Mouse (Mus musculus) heart, postnatal 36 days (tissue): ENCODE measurements around the gene Mob1a. TPM values are rescaled to one million over a fixed set of nuclear protein-coding genes. Genes with fewer than 3 reads are reported as not detected.

Experiments
- DNase-seq, 2 experiments: peaks; one replicate each; pipeline ENCODE4 v3.0.0; 2021 to 2022
- intact Hi-C: fragments of 180-260 bp; cut with DNase I; formaldehyde crosslinking; loops from one replicate; pipeline ENCODE4 v1.15.1; 2025
- total RNA-seq, 2 experiments: library from RNA; stranded (reverse); gene quantifications; 2 replicates each; pipeline ENCODE4 v1.2.3; 2021

Mob1a gene
- total RNA-seq, 2 experiments from 2014 or later: 22.9 to 24.9 TPM

- intact Hi-C loops: loop anchor here (5.0 kb wide), 1 partner anchor 83 kb away; the partner anchor contains the start of gene Tet3
These were observed 48.0 kb downstream of the Mob1a start for GRCm38 (mm10) chr6:83373704-83374300.

DNA sequence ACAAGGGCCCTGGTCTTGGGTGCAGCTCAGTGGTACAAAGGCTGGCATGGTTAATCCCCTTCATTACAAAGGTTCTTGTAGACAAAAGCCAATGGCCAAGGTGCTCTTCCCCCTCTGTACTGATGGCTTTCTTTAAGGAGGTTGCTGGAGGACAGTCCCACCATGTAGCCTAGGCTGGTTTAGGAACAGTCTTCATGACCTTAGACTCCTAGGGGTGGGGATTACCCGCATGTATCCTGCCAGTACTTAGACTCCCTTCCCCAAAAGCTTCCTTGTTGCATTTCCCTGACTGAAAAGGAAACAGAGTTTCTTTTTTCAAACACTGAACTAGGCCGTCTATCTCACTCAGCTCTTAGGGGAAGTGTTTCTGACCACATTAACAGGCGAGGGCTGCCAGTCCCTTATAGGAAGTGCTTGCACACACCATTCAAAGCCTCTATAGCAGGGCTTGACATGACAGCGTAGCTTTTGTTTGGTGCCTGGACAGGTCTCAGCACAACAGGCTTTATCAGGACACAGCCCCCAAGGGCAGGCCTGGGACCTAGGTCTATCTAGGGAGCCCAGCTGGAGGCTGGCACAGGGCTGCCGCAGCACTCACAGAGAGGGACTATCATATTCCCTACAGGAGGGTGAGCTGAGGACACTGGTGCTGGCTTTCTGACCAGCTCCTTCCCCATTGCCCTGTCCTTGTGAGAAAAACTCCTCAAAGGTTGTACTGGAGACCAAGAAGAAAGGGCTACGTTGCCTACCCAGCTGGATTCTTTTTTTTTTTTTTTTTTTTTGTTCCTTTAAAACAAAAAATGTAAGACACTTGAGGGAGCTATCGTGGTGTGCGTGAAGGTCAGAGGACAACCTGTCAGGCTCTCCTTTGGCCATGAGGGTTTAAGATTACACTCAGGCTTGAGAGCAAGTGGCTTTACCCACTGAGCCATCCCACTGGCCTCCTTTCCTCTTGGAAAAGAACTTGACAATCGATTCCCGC lies 56.0 kb downstream of the Mob1a start:
- intact Hi-C loops: loop anchor here (2.0 to 5.0 kb wide), 2 partner anchors 60 to 75 kb away; no protein-coding TSS in a partner anchor

More at GRCm38 (mm10) chr6:83373704-83374300, 48.0 kb downstream of the Mob1a start:
- no peak for DNase-seq

DNA sequence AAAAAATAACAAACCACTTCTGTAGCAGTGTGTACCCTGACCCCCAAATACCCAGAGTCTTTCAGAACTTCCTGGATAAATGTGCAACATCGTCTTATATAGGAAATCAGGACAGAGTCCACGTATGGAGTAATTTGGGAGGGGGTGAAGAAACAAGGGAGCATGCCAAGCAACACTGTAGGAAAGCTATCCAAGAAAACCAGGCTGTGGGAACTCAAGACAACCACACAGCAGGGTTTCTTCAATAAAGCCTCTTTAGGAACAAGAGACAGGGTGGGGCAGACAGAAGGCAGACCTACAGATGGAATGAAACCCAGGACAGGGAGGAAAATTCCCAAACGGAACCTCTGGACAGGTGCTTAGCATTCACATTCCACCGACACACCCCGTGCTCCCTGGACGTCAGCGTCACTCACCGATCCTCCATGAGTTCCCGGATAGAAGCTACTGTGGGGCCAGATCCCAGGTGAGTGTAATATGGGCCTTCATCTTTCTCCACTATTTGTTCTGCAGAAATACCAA lies 59.8 kb downstream of the Mob1a start:
- intact Hi-C loops: no loop called here

More for the DNA sequence above, 56.0 kb downstream of the Mob1a start:
- DNase-seq: peak; percentile 33 to 39

GRCm38 (mm10) chr6:83392166-83392780 lies 66.5 kb downstream of the Mob1a start:
- intact Hi-C loops: no loop called here
- no peak for DNase-seq

More for the DNA sequence above, 59.8 kb downstream of the Mob1a start:
- DNase-seq: no peak

Other genes with a start within 250 kb of the Mob1a start
- 10 to 100 TPM in 1 of 2 experiments, 1 to 10 TPM in 1; 8.6 to 10.1 TPM for gene Pcgf1, start 248.1 kb upstream of the Mob1a start, total RNA-seq
- gene Lbx2, start 239.6 kb upstream of the Mob1a start, total RNA-seq: 1 to 10 TPM in 1 of 2 experiments, under 1 TPM in 1; 0.68 to 1.1 TPM
- 1 to 10 TPM; 1.4 to 1.5 TPM for gene Ccdc142, start 224.4 kb upstream of the Mob1a start, total RNA-seq
- gene Gm42688, start 224.4 kb upstream of the Mob1a start, total RNA-seq: 1 to 10 TPM; 1.1 to 1.4 TPM
- 100 to 1,000 TPM; 123 to 132 TPM for gene Mrpl53, start 217.0 kb upstream of the Mob1a start, total RNA-seq
- gene Mogs, start 210.5 kb upstream of the Mob1a start, total RNA-seq: 1 to 10 TPM; 8.2 to 8.8 TPM
- 10 to 100 TPM; 71.0 to 71.7 TPM for gene Wbp1, start 204.5 kb upstream of the Mob1a start, total RNA-seq
- gene Ino80b, start 200.6 kb upstream of the Mob1a start, total RNA-seq: 10 to 100 TPM; 14.5 to 16.0 TPM
- gene Rtkn, start 190.6 kb upstream of the Mob1a start, total RNA-seq: 1 to 10 TPM; 4.6 to 5.5 TPM
- 1 to 10 TPM; 1.4 to 1.5 TPM for gene Wdr54, start 169.6 kb upstream of the Mob1a start, total RNA-seq
- under 1 TPM; 0.16 to 0.39 TPM for gene 1700003E16Rik, start 169.6 kb upstream of the Mob1a start, total RNA-seq
- 100 to 1,000 TPM; 137 to 139 TPM for gene Dctn1, start 160.1 kb upstream of the Mob1a start, total RNA-seq
- gene Slc4a5, start 106.2 kb upstream of the Mob1a start, total RNA-seq: not detected
- gene Mthfd2, start 108 bp upstream of the Mob1a start, total RNA-seq: 1 to 10 TPM; 2.2 to 3.0 TPM
- 100 to 1,000 TPM; 329 to 387 TPM for gene Bola3, start 23.1 kb downstream of the Mob1a start, total RNA-seq
- 10 to 100 TPM; 27.2 to 27.6 TPM for gene Tet3, start 133.1 kb downstream of the Mob1a start, total RNA-seq
- gene Dguok, start 181.0 kb downstream of the Mob1a start, total RNA-seq: 10 to 100 TPM; 31.6 to 32.7 TPM
- 1 to 10 TPM; 1.5 to 2.4 TPM for gene Actg2, start 210.2 kb downstream of the Mob1a start, total RNA-seq
- gene Stambp, start 246.7 kb downstream of the Mob1a start, total RNA-seq: 10 to 100 TPM; 11.9 to 13.8 TPM